Mouse (Mus musculus) embryonic fibroblast, embryonic 13.5 days (primary cell): ENCODE data around the gene Crabp2.

Experiments
- CTCF ChIP-seq: IDR thresholded peaks from 2 replicates; pipeline ENCODE4 v1.5.1; 2011; ENCODE audit warnings: mild to moderate bottlenecking, control low read depth, low read length, moderate library complexity, borderline replicate concordance; ENCODE audit not compliant: insufficient read depth
- POLR2A ChIP-seq: IDR thresholded peaks from 2 replicates; pipeline ENCODE4 v1.6.1; 2011; ENCODE audit warnings: low read depth, mild to moderate bottlenecking, control low read depth, low read length, moderate library complexity

DNA sequence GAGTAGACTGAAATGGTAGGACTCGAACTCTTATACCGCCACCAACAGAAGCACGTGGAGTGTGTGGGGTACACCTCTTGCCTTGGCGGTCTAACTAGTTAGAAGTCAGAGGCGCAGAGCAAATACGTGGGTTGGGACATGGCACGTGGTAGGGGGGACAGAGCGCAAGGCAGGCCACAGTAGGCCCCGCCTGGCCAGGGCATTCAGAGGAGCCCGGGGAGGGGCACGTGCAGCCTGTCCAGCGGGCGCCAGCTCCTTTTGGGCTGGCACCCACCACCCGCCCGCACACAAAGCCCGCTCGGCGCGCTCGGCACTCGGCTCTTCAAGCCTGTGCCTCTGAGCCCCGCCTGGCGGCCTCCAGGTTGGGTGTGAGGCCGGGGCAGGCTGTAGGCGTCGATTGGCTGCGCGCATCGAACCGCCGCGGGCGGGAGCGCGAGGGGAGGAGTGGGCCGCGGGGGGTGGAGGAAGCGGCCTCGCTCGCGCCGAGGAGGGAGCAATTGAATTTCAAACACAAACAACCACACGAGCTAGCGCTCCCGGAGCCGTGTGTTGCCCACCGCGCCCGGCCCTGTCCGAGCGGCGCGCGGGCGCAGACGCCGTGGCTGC is 42.5 kb upstream of the Crabp2 start, which contains the start of gene Hdgf:
- TF ChIP-seq POLR2A = peak; percentile 70
- TF ChIP-seq CTCF = no peak
